Mouse (Mus musculus) C2C12 (cell line): ENCODE measurements around the gene Mydgf. TPM values are rescaled to one million over a fixed set of nuclear protein-coding genes. Genes with fewer than 3 reads are reported as not detected.
A peak's percentile ranks its signal among the peaks of the same experiment; 100 is the strongest.

Source experiments
- H3K27me3 ChIP-seq: one replicate; pipeline ENCODE4 v1.6.1; 2011; ENCODE audit not compliant: control insufficient read depth, insufficient read depth, insufficient read length
- H3K36me3 ChIP-seq: one replicate; pipeline ENCODE4 v1.6.1; 2011; ENCODE audit not compliant: control insufficient read depth, insufficient read depth
- H3K4me3 ChIP-seq: one replicate; pipeline ENCODE4 v1.5.1; 2011; ENCODE audit warnings: mild to moderate bottlenecking, control low read depth; ENCODE audit not compliant: poor library complexity, insufficient read depth, severe bottlenecking
- H3K79me2 ChIP-seq: one replicate; pipeline ENCODE4 v1.6.1; 2011; ENCODE audit not compliant: control insufficient read depth, insufficient read depth
- H3K79me3 ChIP-seq: one replicate; pipeline ENCODE4 v1.6.1; 2011; ENCODE audit warnings: low read depth, control low read depth
- H3ac ChIP-seq: one replicate; pipeline ENCODE3; 2011; ENCODE audit warnings: low read depth; ENCODE audit not compliant: control insufficient read depth, insufficient read length
- CEBPB ChIP-seq: IDR thresholded peaks from one replicate; pipeline ENCODE4 v1.6.1; 2011; ENCODE audit warnings: low read depth, mild to moderate bottlenecking, control low read depth, moderate library complexity
- CTCF ChIP-seq: IDR thresholded peaks from one replicate; pipeline ENCODE4 v1.5.1; 2011; ENCODE audit not compliant: control insufficient read depth, insufficient read depth, insufficient read length
- FOSL1 ChIP-seq: IDR thresholded peaks from one replicate; pipeline ENCODE4 v1.8.0; 2011; ENCODE audit warnings: mild to moderate bottlenecking, low read length; ENCODE audit not compliant: poor library complexity, insufficient read depth, severe bottlenecking
- MAX ChIP-seq: IDR thresholded peaks from one replicate; pipeline ENCODE4 v1.6.1; 2011; ENCODE audit warnings: mild to moderate bottlenecking, control low read depth
- MYOD1 ChIP-seq: IDR thresholded peaks from one replicate; pipeline ENCODE4 v1.6.1; 2011; ENCODE audit warnings: low read depth; ENCODE audit not compliant: control insufficient read depth, insufficient read length
- MYOG ChIP-seq: IDR thresholded peaks from one replicate; pipeline ENCODE4 v1.6.1; 2011; ENCODE audit not compliant: control insufficient read depth, insufficient read length; ENCODE audit errors: extremely low read depth
- USF1 ChIP-seq: IDR thresholded peaks from one replicate; pipeline ENCODE4 v1.6.1; 2011; ENCODE audit warnings: low read depth, mild to moderate bottlenecking, control low read depth, moderate library complexity
- polyA plus RNA-seq: library from polyadenylated mRNA; unstranded; fragments of >200 nt; fragmentation: generic; extraction: Trizol; gene quantifications from one replicate; pipeline ENCODE4 v1.2.1, GENCODE M21; 2012; ENCODE audit warnings: missing spikeins

Mydgf gene
- polyA plus RNA-seq, 1 experiment = 106 TPM

DNA sequence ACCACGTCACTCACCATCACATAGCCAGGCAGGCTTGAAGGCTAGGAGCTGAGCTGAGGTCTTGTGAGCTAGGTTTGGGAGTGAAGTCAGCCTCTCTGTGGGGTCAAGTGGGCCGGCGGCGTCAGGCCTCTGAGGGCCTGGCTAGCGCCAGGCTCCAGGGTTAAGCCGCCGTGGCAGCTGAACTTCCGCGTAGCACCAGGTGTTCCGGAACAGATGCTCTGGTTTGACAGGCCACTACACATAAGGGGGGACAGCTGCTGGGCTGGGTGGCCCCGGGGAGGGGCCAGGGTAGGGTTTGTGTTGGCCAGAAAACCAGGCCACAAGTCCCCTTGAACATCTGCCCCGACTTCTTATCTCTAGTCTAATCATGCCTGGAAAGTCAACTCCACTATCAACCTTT lies 36.3 kb downstream of the Mydgf start:
- no peak overlapping the region for H3K4me3 ChIP-seq
- no peaks in the 10 kb centered on the region for H3K79me3 ChIP-seq
- H3K27me3 ChIP-seq = peaks cover 80% of the 10 kb centered on the region
- TF ChIP-seq MYOG (no peak), CTCF (no peak)
- no peaks in the 10 kb centered on the region for H3K79me2 ChIP-seq
- no peak overlapping the region for H3ac ChIP-seq
- no peaks in the 10 kb centered on the region for H3K36me3 ChIP-seq

GRCm38 (mm10) chr17:56146131-56146530 lies 37.6 kb downstream of the Mydgf start:
- peaks cover 91% of the 10 kb centered on the region for H3K27me3 ChIP-seq
- H3K79me2 ChIP-seq = no peaks in the 10 kb centered on the region
- TF ChIP-seq MYOG = no peak
- TF ChIP-seq FOSL1 = no peak
- no peak for TF ChIP-seq MAX
- TF ChIP-seq CEBPB = no peak
- TF ChIP-seq USF1 = no peak
- no peak for TF ChIP-seq MYOD1
- TF ChIP-seq CTCF = no peak
- no peak overlapping the region for H3K4me3 ChIP-seq
- H3K36me3 ChIP-seq = no peaks in the 10 kb centered on the region
- no peak overlapping the region for H3ac ChIP-seq
- no peaks in the 10 kb centered on the region for H3K79me3 ChIP-seq

DNA sequence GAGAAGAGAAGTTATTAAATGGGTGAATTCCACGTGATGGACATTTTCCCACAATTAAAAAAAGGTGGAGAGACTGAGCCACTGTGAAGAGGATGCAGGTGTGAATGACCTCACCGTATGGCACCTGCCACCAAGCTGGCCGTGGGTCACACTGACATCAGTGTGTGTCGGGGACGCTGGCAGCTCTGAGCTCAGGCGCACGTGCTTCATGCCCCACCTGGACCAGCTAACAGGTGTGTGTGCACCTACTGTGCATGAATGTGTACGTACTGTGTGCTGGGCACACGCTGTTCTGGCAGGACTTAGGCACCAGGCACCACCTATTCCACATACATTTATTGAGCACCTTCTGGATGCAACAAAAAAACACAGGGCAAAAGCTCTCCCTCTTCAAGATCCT lies 39.2 kb downstream of the Mydgf start:
- Histone ChIP-seq H3K27me3 (peaks cover 96% of the 10 kb centered on the region), H3ac (no peak overlapping the region), H3K36me3 (no peaks in the 10 kb centered on the region), H3K4me3 (no peak overlapping the region), H3K79me3 (no peaks in the 10 kb centered on the region), H3K79me2 (no peaks in the 10 kb centered on the region)
- TF ChIP-seq CEBPB (no peak), MAX (no peak), CTCF (no peak), MYOG (no peak), USF1 (no peak), FOSL1 (no peak), MYOD1 (no peak)

GRCm38 (mm10) chr17:56141702-56142605 lies 41.8 kb downstream of the Mydgf start:
- H3K36me3 ChIP-seq = no peaks in the 10 kb centered on the region
- TF ChIP-seq CEBPB = no peak
- TF ChIP-seq MYOG = no peak
- TF ChIP-seq USF1 = no peak
- H3K4me3 ChIP-seq = no peak overlapping the region

GRCm38 (mm10) chr17:56139858-56140595 lies 43.7 kb downstream of the Mydgf start, which contains the start of gene Sema6b:
Gene Sema6b (minus strand): TSS chr17:56140343.
- no peaks in the 10 kb centered on the region for H3K36me3 ChIP-seq
- no peak within 1 kb of the TSS for H3K4me3 ChIP-seq
- peaks cover 74% of the 10 kb centered on the region for H3K27me3 ChIP-seq
- H3K79me3 ChIP-seq = no peaks in the 10 kb centered on the region
- no peaks in the 10 kb centered on the region for H3K79me2 ChIP-seq
- peak within 1 kb of the TSS; percentile 36 for H3ac ChIP-seq
- no peak for TF ChIP-seq USF1
- TF ChIP-seq MYOG = no peak
- no peak for TF ChIP-seq CTCF
- no peak for TF ChIP-seq MYOD1
- no peak for TF ChIP-seq CEBPB
- TF ChIP-seq FOSL1 = no peak
- no peak for TF ChIP-seq MAX

More at GRCm38 (mm10) chr17:56141702-56142605, 41.8 kb downstream of the Mydgf start:
- Histone ChIP-seq H3ac (no peak overlapping the region), H3K79me3 (no peaks in the 10 kb centered on the region), H3K27me3 (peaks cover 91% of the 10 kb centered on the region), H3K79me2 (no peaks in the 10 kb centered on the region)
